Mouse (Mus musculus) hindbrain, embryonic 15.5 days (tissue): ENCODE measurements at regions not wholly inside any gene's neighbourhood (a gene's known extent, or its start where the extent isn't known, plus 50 kb on each side); places are given as distances from the start of the nearest gene placed in this dataset.

Experiments used
- ATAC-seq: fragments of 200-750 bp; cut with Nextera tagmentation; 2 replicates; pipeline ENCODE4 v1.8.0; 2017; ENCODE audit warnings: low read depth, moderate number of reproducible peaks, moderate TSS enrichment; ENCODE audit not compliant: low FRiP score
- H3K27ac ChIP-seq: fragments of 300-500 bp; sonication (generic); replicated peaks from 2 replicates; pipeline ENCODE4 v1.5.1; 2015; ENCODE audit warnings: mild to moderate bottlenecking, inconsistent platforms
- H3K27me3 ChIP-seq: fragments of 300-500 bp; sonication (generic); 2 replicates; pipeline ENCODE4 v1.6.1; 2015; ENCODE audit warnings: control low read depth, inconsistent platforms
- H3K36me3 ChIP-seq: fragments of 300-500 bp; sonication (generic); 2 replicates; pipeline ENCODE4 v1.6.1; 2015; ENCODE audit warnings: control low read depth, inconsistent platforms
- H3K4me1 ChIP-seq: fragments of 300-500 bp; sonication (generic); replicated peaks from 2 replicates; pipeline ENCODE4 v1.6.1; 2015; ENCODE audit warnings: control low read depth, inconsistent platforms
- H3K4me2 ChIP-seq: fragments of 300-500 bp; sonication (generic); 2 replicates; pipeline ENCODE4 v1.6.1; 2015; ENCODE audit warnings: moderate library complexity, mild to moderate bottlenecking, inconsistent platforms
- H3K4me3 ChIP-seq: fragments of 300-500 bp; sonication (generic); 2 replicates; pipeline ENCODE4 v1.5.1; 2015; ENCODE audit warnings: mild to moderate bottlenecking, inconsistent platforms
- H3K9ac ChIP-seq: fragments of 300-500 bp; sonication (generic); 2 replicates; pipeline ENCODE4 v1.6.1; 2015; ENCODE audit warnings: inconsistent platforms
- H3K9me3 ChIP-seq: fragments of 300-500 bp; sonication (generic); 2 replicates; pipeline ENCODE4 v1.6.1; 2016; ENCODE audit warnings: control low read depth, inconsistent platforms
- WGBS: fragments of 180-500 bp; shearing (Covaris S2); methylation state at CpG from one replicate; pipeline ENCODE4 v1.1.7; 2015; 5-methylcytosine and 5-hydroxymethylcytosine counted together

GRCm38 (mm10) chr7:124782816-124783215 lies 661.7 kb upstream of the Kdm8 start:
- H3K4me1 ChIP-seq = no peaks in the 10 kb centered on the region
- no peak overlapping the region for H3K9ac ChIP-seq
- H3K27ac ChIP-seq = no peak overlapping the region
- no peak for ATAC-seq
- H3K36me3 ChIP-seq = no peaks in the 10 kb centered on the region
- H3K4me3 ChIP-seq = no peak overlapping the region
- H3K9me3 ChIP-seq = no peaks in the 10 kb centered on the region
- 56% methylated on average over 4 of the region's 4 CpGs for WGBS
- H3K27me3 ChIP-seq = no peaks in the 10 kb centered on the region
- no peak overlapping the region for H3K4me2 ChIP-seq

- Histone ChIP-seq H3K4me3 (no peak overlapping the region), H3K27ac (no peak overlapping the region), H3K9me3 (no peaks in the 10 kb centered on the region), H3K36me3 (no peaks in the 10 kb centered on the region), H3K27me3 (no peaks in the 10 kb centered on the region), H3K9ac (no peak overlapping the region), H3K4me2 (no peak overlapping the region), H3K4me1 (no peaks in the 10 kb centered on the region)
- ATAC-seq = no peak
- WGBS = 79% methylated on average over 2 of the region's 2 CpGs
Measured at GRCm38 (mm10) chr7:124784995-124785394, 659.5 kb upstream of the Kdm8 start.

GRCm38 (mm10) chr7:124785896-124786295 lies 658.6 kb upstream of the Kdm8 start:
- ATAC-seq = no peak
- 90% methylated on average over 8 of the region's 8 CpGs for WGBS
- no peaks in the 10 kb centered on the region for H3K36me3 ChIP-seq
- H3K4me3 ChIP-seq = no peak overlapping the region
- no peaks in the 10 kb centered on the region for H3K9me3 ChIP-seq
- H3K4me2 ChIP-seq = no peak overlapping the region
- no peak overlapping the region for H3K9ac ChIP-seq
- H3K27ac ChIP-seq = no peak overlapping the region
- no peaks in the 10 kb centered on the region for H3K27me3 ChIP-seq
- H3K4me1 ChIP-seq = no peaks in the 10 kb centered on the region

- Histone ChIP-seq H3K4me3 (no peak overlapping the region), H3K4me1 (no peaks in the 10 kb centered on the region), H3K9me3 (no peaks in the 10 kb centered on the region), H3K9ac (no peak overlapping the region), H3K36me3 (no peaks in the 10 kb centered on the region), H3K27ac (no peak overlapping the region), H3K27me3 (no peaks in the 10 kb centered on the region), H3K4me2 (no peak overlapping the region)
- WGBS = 83% methylated on average over 3 of the region's 3 CpGs
- no peak for ATAC-seq
Measured at GRCm38 (mm10) chr7:124788781-124789180, 655.7 kb upstream of the Kdm8 start.

- WGBS = 51% methylated on average over 3 of the region's 3 CpGs
- Histone ChIP-seq H3K27me3 (no peaks in the 10 kb centered on the region), H3K27ac (no peak overlapping the region)
Measured at GRCm38 (mm10) chr7:124803101-124803500, 641.4 kb upstream of the Kdm8 start.

GRCm38 (mm10) chr7:124834692-124835091 lies 609.8 kb upstream of the Kdm8 start:
- no peaks in the 10 kb centered on the region for H3K36me3 ChIP-seq
- no peak overlapping the region for H3K4me3 ChIP-seq
- no peak overlapping the region for H3K27ac ChIP-seq
- H3K9ac ChIP-seq = no peak overlapping the region
- H3K9me3 ChIP-seq = no peaks in the 10 kb centered on the region
- ATAC-seq = no peak
- H3K4me1 ChIP-seq = no peaks in the 10 kb centered on the region
- H3K4me2 ChIP-seq = no peak overlapping the region
- no peaks in the 10 kb centered on the region for H3K27me3 ChIP-seq

More at GRCm38 (mm10) chr7:124803101-124803500, 641.4 kb upstream of the Kdm8 start:
- Histone ChIP-seq H3K9me3 (no peaks in the 10 kb centered on the region), H3K4me1 (no peaks in the 10 kb centered on the region), H3K9ac (no peak overlapping the region), H3K36me3 (no peaks in the 10 kb centered on the region), H3K4me3 (no peak overlapping the region), H3K4me2 (no peak overlapping the region)
- ATAC-seq = no peak

- no peaks in the 10 kb centered on the region for H3K36me3 ChIP-seq
- WGBS = 91% methylated on average over 3 of the region's 3 CpGs
Measured at GRCm38 (mm10) chr7:124836531-124836930, 607.9 kb upstream of the Kdm8 start.

GRCm38 (mm10) chr7:124855056-124855455 lies 589.4 kb upstream of the Kdm8 start:
- Histone ChIP-seq H3K4me1 (no peaks in the 10 kb centered on the region), H3K4me3 (no peak overlapping the region), H3K9ac (no peak overlapping the region), H3K9me3 (no peaks in the 10 kb centered on the region), H3K36me3 (no peaks in the 10 kb centered on the region), H3K27ac (no peak overlapping the region), H3K27me3 (no peaks in the 10 kb centered on the region), H3K4me2 (no peak overlapping the region)
- no peak for ATAC-seq
- 79% methylated on average over 5 of the region's 5 CpGs for WGBS

More at GRCm38 (mm10) chr7:124836531-124836930, 607.9 kb upstream of the Kdm8 start:
- Histone ChIP-seq H3K4me1 (no peaks in the 10 kb centered on the region), H3K4me2 (no peak overlapping the region), H3K9ac (no peak overlapping the region), H3K27me3 (no peaks in the 10 kb centered on the region), H3K9me3 (no peaks in the 10 kb centered on the region), H3K4me3 (no peak overlapping the region), H3K27ac (no peak overlapping the region)
- ATAC-seq = no peak

- Histone ChIP-seq H3K4me2 (no peak overlapping the region), H3K27me3 (no peaks in the 10 kb centered on the region), H3K36me3 (no peaks in the 10 kb centered on the region), H3K27ac (no peak overlapping the region), H3K4me1 (no peaks in the 10 kb centered on the region), H3K9me3 (no peaks in the 10 kb centered on the region), H3K4me3 (no peak overlapping the region), H3K9ac (no peak overlapping the region)
- no peak for ATAC-seq
- 78% methylated on average over 3 of the region's 3 CpGs for WGBS
Measured at GRCm38 (mm10) chr7:124857106-124857505, 587.4 kb upstream of the Kdm8 start.

- H3K9ac ChIP-seq = no peak overlapping the region
- H3K4me3 ChIP-seq = no peak overlapping the region
- peaks cover 4% of the 10 kb centered on the region; the same call in 1 of the 2 replicates for H3K9me3 ChIP-seq
- H3K4me2 ChIP-seq = no peak overlapping the region
- 95% methylated on average over 2 of the region's 2 CpGs for WGBS
- no peak overlapping the region for H3K27ac ChIP-seq
- no peak for ATAC-seq
- H3K27me3 ChIP-seq = no peaks in the 10 kb centered on the region
- H3K36me3 ChIP-seq = no peaks in the 10 kb centered on the region
- H3K4me1 ChIP-seq = no peaks in the 10 kb centered on the region
Measured at GRCm38 (mm10) chr7:124861397-124861796, 583.1 kb upstream of the Kdm8 start.

GRCm38 (mm10) chr7:124868133-124868603 lies 576.3 kb upstream of the Kdm8 start:
- peak; percentile 56; the same call in 1 of the 2 replicates for ATAC-seq
- no peaks in the 10 kb centered on the region for H3K4me1 ChIP-seq
- no peak overlapping the region for H3K27ac ChIP-seq
- H3K36me3 ChIP-seq = no peaks in the 10 kb centered on the region
- WGBS = 48% methylated on average over 6 of the region's 6 CpGs
- H3K27me3 ChIP-seq = no peaks in the 10 kb centered on the region
- no peak overlapping the region for H3K4me2 ChIP-seq
- no peaks in the 10 kb centered on the region for H3K9me3 ChIP-seq
- H3K9ac ChIP-seq = no peak overlapping the region
- no peak overlapping the region for H3K4me3 ChIP-seq

GRCm38 (mm10) chr7:124868621-124869020 lies 575.9 kb upstream of the Kdm8 start:
- no peak for ATAC-seq
- H3K9ac ChIP-seq = no peak overlapping the region
- no peak overlapping the region for H3K4me3 ChIP-seq
- H3K36me3 ChIP-seq = no peaks in the 10 kb centered on the region
- H3K9me3 ChIP-seq = no peaks in the 10 kb centered on the region
- no peaks in the 10 kb centered on the region for H3K27me3 ChIP-seq
- no peaks in the 10 kb centered on the region for H3K4me1 ChIP-seq
- no peak overlapping the region for H3K4me2 ChIP-seq
- no peak overlapping the region for H3K27ac ChIP-seq
- WGBS = 73% methylated on average over 3 of the region's 3 CpGs

- Histone ChIP-seq H3K9ac (no peak overlapping the region), H3K4me2 (no peak overlapping the region), H3K9me3 (no peaks in the 10 kb centered on the region), H3K27ac (no peak overlapping the region), H3K36me3 (no peaks in the 10 kb centered on the region), H3K4me3 (no peak overlapping the region), H3K4me1 (no peaks in the 10 kb centered on the region), H3K27me3 (no peaks in the 10 kb centered on the region)
- 88% methylated on average over 6 of the region's 6 CpGs for WGBS
- ATAC-seq = no peak
Measured at GRCm38 (mm10) chr7:124880771-124881170, 563.7 kb upstream of the Kdm8 start.
